9 mouse cellular contexts compared by ENCODE assay signal in the genomic region with DNA sequence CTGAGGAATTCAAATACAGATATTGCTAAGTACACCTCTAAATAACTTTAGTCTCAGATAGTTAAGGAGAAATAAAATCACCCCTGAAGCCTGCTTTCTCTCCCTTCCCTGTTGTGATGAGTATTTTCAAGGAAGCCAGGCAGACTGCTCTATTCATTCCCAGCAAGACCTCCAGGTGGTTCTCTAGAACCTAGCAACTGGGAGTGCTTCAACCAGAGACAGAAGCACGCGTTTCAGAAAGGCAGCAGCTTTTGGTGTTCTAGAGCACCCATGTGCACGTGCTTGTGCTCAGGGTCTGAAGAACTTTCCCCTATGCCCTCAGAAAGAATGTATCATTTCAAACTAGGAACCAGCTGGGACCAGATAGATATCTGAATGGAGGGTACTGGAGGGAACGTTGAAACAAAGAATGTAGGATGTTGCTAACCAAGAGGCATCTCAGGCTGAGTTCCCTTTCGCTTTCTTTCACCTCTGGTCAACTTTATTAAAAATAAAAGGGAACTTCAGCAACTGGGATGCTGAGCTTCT. TPM values are rescaled to one million over a fixed set of nuclear protein-coding genes. Genes with fewer than 3 reads are reported as not detected.
A peak's percentile ranks its signal among the peaks of the same experiment; 100 is the strongest.
DNase-seq lines count a peak whose midpoint lies in the region; ATAC-seq and TF ChIP-seq lines count a peak whose summit lies in the region.
"Had no signal": no experiment of that assay in that cellular context is flagged by ENCODE, and none has a peak within 500 bp of the region (broad histone marks: within the 10 kb centered on the region; RNA-seq: fewer than 3 reads in every experiment).

No protein-coding gene starts in this region.

- intact Hi-C loops in left cerebral cortex, adult 2 months (cut with DNase I): loop anchor here (10.0 kb wide), 2 partner anchors 154 to 354 kb away; no protein-coding TSS in a partner anchor

- H3K9ac ChIP-seq in embryonic facial prominence, embryonic 13.5 days: no peak overlapping the region
- no peak overlapping the region for H3K9ac ChIP-seq in intestine, embryonic 15.5 days
- H3K9ac ChIP-seq in liver, embryonic 11.5 days (ENCODE audit: low read depth, low read length): no peak overlapping the region

- H3K4me2 ChIP-seq in embryonic facial prominence, embryonic 13.5 days: peak overlapping the region; percentile 99
- H3K4me2 ChIP-seq in intestine, embryonic 15.5 days (replicated peaks): peak overlapping the region; percentile 97
- H3K4me2 ChIP-seq in liver, embryonic 11.5 days: no peak overlapping the region

- peak overlapping the region; percentile 83 for H3K4me3 ChIP-seq in left cerebral cortex, adult 2 months
- H3K4me3 ChIP-seq in embryonic facial prominence, embryonic 13.5 days: peak overlapping the region; percentile 66
- peak overlapping the region; percentile 57 for H3K4me3 ChIP-seq in intestine, embryonic 15.5 days (replicated peaks)
- no peak overlapping the region for H3K4me3 ChIP-seq in liver, embryonic 11.5 days (ENCODE audit: low read depth, low read length)

- no peaks in the 10 kb centered on the region for H3K9me3 ChIP-seq in embryonic facial prominence, embryonic 13.5 days
- H3K9me3 ChIP-seq in intestine, embryonic 15.5 days: no peaks in the 10 kb centered on the region
- no peaks in the 10 kb centered on the region for H3K9me3 ChIP-seq in liver, embryonic 11.5 days (ENCODE audit: control insufficient read depth, low read length)

- DNase-seq in left cerebral cortex, adult 2 months (ENCODE audit: extremely low spot score in 1 of 2, low spot score in 2 of 2): no peak
- no peak for DNase-seq in left cerebral cortex, adult 9 months (ENCODE audit: low spot score in 2 of 2)
- DNase-seq in retina, embryonic 14.5 days (ENCODE audit: low spot score): peak; percentile 22
- no peak for DNase-seq in gastrocnemius, adult 18-20 months (ENCODE audit: low spot score)
- DNase-seq in liver, embryonic 11.5 days (ENCODE audit: low spot score): no peak
- DNase-seq in urinary bladder, postnatal 14 days (ENCODE audit: low spot score): no peak
- DNase-seq: kidney, postnatal 36 days had no signal

- WGBS in embryonic facial prominence, embryonic 13.5 days: 18% methylated on average over 5 of the region's 5 CpGs
- 29% methylated on average over 5 of the region's 5 CpGs for WGBS in intestine, embryonic 15.5 days
- 9% methylated on average over 5 of the region's 5 CpGs for whole genome bisulfite sequencing in liver, embryonic 11.5 days

- no peak; the same call in 1 of the 2 replicates for TF ChIP-seq CTCF in left cerebral cortex, adult 2 months (IDR thresholded peaks at IDR 0.05)

- H3K4me1 ChIP-seq in embryonic facial prominence, embryonic 13.5 days: peaks cover 14% of the 10 kb centered on the region
- 0 out of 2 replicates have a peak, but pooled peaks cover 9% of the 10 kb centered on the region for H3K4me1 ChIP-seq in intestine, embryonic 15.5 days (replicated peaks)
- H3K4me1 ChIP-seq in liver, embryonic 11.5 days (replicated peaks; ENCODE audit: control insufficient read depth, insufficient read depth, low read length): no peaks in the 10 kb centered on the region

- H3K27me3 ChIP-seq in embryonic facial prominence, embryonic 13.5 days: peaks cover 48% of the 10 kb centered on the region
- peaks cover 15% of the 10 kb centered on the region for H3K27me3 ChIP-seq in intestine, embryonic 15.5 days (replicated peaks)
- peaks cover 36% of the 10 kb centered on the region for H3K27me3 ChIP-seq in liver, embryonic 11.5 days (replicated peaks; ENCODE audit: control insufficient read depth, insufficient read depth, low read length)

- H3K27ac ChIP-seq in left cerebral cortex, adult 2 months: peak overlapping the region; percentile 99
- no peak overlapping the region for H3K27ac ChIP-seq in embryonic facial prominence, embryonic 13.5 days
- H3K27ac ChIP-seq in intestine, embryonic 15.5 days: no peak overlapping the region
- H3K27ac ChIP-seq in liver, embryonic 11.5 days (ENCODE audit: low read depth, low read length): no peak overlapping the region

- no peaks in the 10 kb centered on the region for H3K36me3 ChIP-seq in embryonic facial prominence, embryonic 13.5 days
- H3K36me3 ChIP-seq in intestine, embryonic 15.5 days: no peaks in the 10 kb centered on the region
- no peaks in the 10 kb centered on the region for H3K36me3 ChIP-seq in liver, embryonic 11.5 days (ENCODE audit: control insufficient read depth, insufficient read depth, low read length)

- no peak for ATAC-seq in embryonic facial prominence, embryonic 13.5 days (ENCODE audit: insufficient number of reproducible peaks, insufficient read depth, low FRiP score, low TSS enrichment, low read depth)
- no peak for ATAC-seq in intestine, embryonic 15.5 days
- ATAC-seq in liver, embryonic 11.5 days (replicated peaks; ENCODE audit: low FRiP score): no peak

RNA-seq across cellular contexts. Expression of gene Lrrc7, which starts 2.8 kb away (rescaled TPM):
- total RNA-seq in left cerebral cortex, adult 2 months (2021): 100 to 1,000 TPM; 118 to 126 TPM
- 2.8 and 4.1 TPM in 2 replicates for polyA plus RNA-seq in embryonic facial prominence, embryonic 13.5 days (2015; fragmentation: Nextera tagmentation; extraction: Ambion mirVana)
- polyA plus RNA-seq in intestine, embryonic 15.5 days (2015; fragmentation: Nextera tagmentation; extraction: Ambion mirVana): 1.0 and 1.3 TPM in 2 replicates
- total RNA-seq in gastrocnemius, adult 18-20 months (2021): not detected
- polyA plus RNA-seq in liver, embryonic 11.5 days (2014; fragmentation: Nextera tagmentation; extraction: Ambion mirVana): 0.16 and 0.22 TPM in 2 replicates
